Mouse (Mus musculus) liver, embryonic 14.5 days (tissue): ENCODE results near the gene Cyth2. TPM values are rescaled to one million over a fixed set of nuclear protein-coding genes. Genes with fewer than 3 reads are reported as not detected.

Experiments used
- ATAC-seq: fragments of 200-750 bp; cut with Nextera tagmentation; 2 replicates; pipeline ENCODE4 v1.8.0; 2017; ENCODE audit warnings: moderate number of reproducible peaks, mild to moderate bottlenecking, moderate library complexity; ENCODE audit not compliant: insufficient read depth
- DNase-seq, 3 experiments: peaks; one replicate each; pipeline ENCODE4 v3.0.0-alpha.2; 2012 to 2013; ENCODE audit warnings: low read depth in 3 of 3, low spot score in 3 of 3
- H3K27ac ChIP-seq: fragments of 300-500 bp; sonication (generic); 2 replicates; pipeline ENCODE4 v1.5.1; 2014; ENCODE audit warnings: moderate library complexity, mild to moderate bottlenecking, control low read depth, inconsistent platforms
- H3K27me3 ChIP-seq: fragments of 300-500 bp; sonication (generic); 2 replicates; pipeline ENCODE4 v1.6.1; 2014; ENCODE audit warnings: mild to moderate bottlenecking, low read length, moderate library complexity; ENCODE audit not compliant: control insufficient read depth, insufficient read depth
- H3K36me3 ChIP-seq: fragments of 300-500 bp; sonication (generic); replicated peaks from 2 replicates; pipeline ENCODE4 v1.6.1; 2014; ENCODE audit warnings: low read depth; ENCODE audit not compliant: control insufficient read depth, insufficient read depth
- H3K4me1 ChIP-seq, 2 experiments: fragments of 200-500 bp in 1 of 2; fragments of 300-500 bp in 1 of 2; sonication (generic) in 1 of 2; replicated peaks; 2 replicates each; pipeline ENCODE4 v1.6.1; 2012 to 2014; ENCODE audit warnings: antibody characterized with exemption in 1 of 2, inconsistent platforms in 1 of 2, low read length in 1 of 2; ENCODE audit not compliant: control insufficient read depth in 2 of 2, insufficient read depth in 2 of 2
- H3K4me2 ChIP-seq: fragments of 300-500 bp; sonication (generic); 2 replicates; pipeline ENCODE4 v1.6.1; 2014; ENCODE audit warnings: low read depth, mild to moderate bottlenecking, control low read depth, moderate library complexity
- H3K4me3 ChIP-seq, 2 experiments: fragments of 200-500 bp in 1 of 2; fragments of 300-500 bp in 1 of 2; sonication (generic) in 1 of 2; 2 replicates each; pipeline ENCODE4 v1.5.1; 2012 to 2014; ENCODE audit warnings: low read depth in 2 of 2, low read length in 2 of 2, mild to moderate bottlenecking in 2 of 2, control low read depth in 1 of 2, inconsistent platforms in 1 of 2, moderate library complexity in 1 of 2; ENCODE audit not compliant: insufficient read depth in 1 of 2
- H3K9ac ChIP-seq: fragments of 300-500 bp; sonication (generic); replicated peaks from 2 replicates; pipeline ENCODE4 v1.6.1; 2014; ENCODE audit warnings: mild to moderate bottlenecking, control low read depth, moderate library complexity
- H3K9me3 ChIP-seq: fragments of 300-500 bp; sonication (generic); 2 replicates; pipeline ENCODE4 v1.6.1; 2016; ENCODE audit warnings: low read length, mixed read lengths; ENCODE audit not compliant: control insufficient read depth
- CTCF ChIP-seq: IDR thresholded peaks from 2 replicates; pipeline ENCODE4 v1.5.1; 2016; ENCODE audit warnings: antibody characterized with exemption, low read depth, control low read depth
- EP300 ChIP-seq: IDR thresholded peaks from 2 replicates; pipeline ENCODE4 v1.6.1; 2016; ENCODE audit warnings: antibody characterized with exemption, low read depth
- whole genome bisulfite sequencing: fragments of 180-500 bp; shearing (Covaris S2); extraction: QIAGEN DNeasy Blood & Tissue Kit; methylation state at CpG from one replicate; pipeline ENCODE4 v1.1.7; 2014; ENCODE audit not compliant: insufficient replicate concordance; 5-methylcytosine and 5-hydroxymethylcytosine counted together
- polyA plus RNA-seq, 2 experiments: library from polyadenylated mRNA; depleted of rRNA in 1 of 2; stranded (reverse) in 1 of 2; unstranded in 1 of 2; fragments of >200 nt; fragmentation: Nextera tagmentation in 1 of 2; extraction: Ambion mirVana in 1 of 2; gene quantifications; 2 replicates each; pipeline versions ENCODE4 v1.2.1 to v1.2.3; 2012 to 2014

Cyth2 gene
- polyA plus RNA-seq, 2 experiments = 19.4 to 23.0 TPM

GRCm38 (mm10) chr7:45824598-45824997 is 10.2 kb upstream of the Cyth2 start, which contains the start of gene Kcnj14:
TSS of gene Kcnj14 (minus strand) at chr7:45824782.
- no peak for TF ChIP-seq CTCF
- no peak for TF ChIP-seq EP300
- Histone ChIP-seq H3K4me1 (peaks cover 0 to 3% of the 10 kb centered on the region in 2 experiments; a peak in 1 of 4 replicates), H3K27me3 (no peaks in the 10 kb centered on the region), H3K27ac (no peak within 1 kb of the TSS), H3K4me3 (no peak within 1 kb of the TSS), H3K9ac (no peak within 1 kb of the TSS), H3K9me3 (no peaks in the 10 kb centered on the region), H3K4me2 (no peak within 1 kb of the TSS), H3K36me3 (peaks cover 38% of the 10 kb centered on the region)
- no peak for ATAC-seq
- WGBS = 59% methylated on average over 7 of the region's 7 CpGs
- DNase-seq = no peak

DNA sequence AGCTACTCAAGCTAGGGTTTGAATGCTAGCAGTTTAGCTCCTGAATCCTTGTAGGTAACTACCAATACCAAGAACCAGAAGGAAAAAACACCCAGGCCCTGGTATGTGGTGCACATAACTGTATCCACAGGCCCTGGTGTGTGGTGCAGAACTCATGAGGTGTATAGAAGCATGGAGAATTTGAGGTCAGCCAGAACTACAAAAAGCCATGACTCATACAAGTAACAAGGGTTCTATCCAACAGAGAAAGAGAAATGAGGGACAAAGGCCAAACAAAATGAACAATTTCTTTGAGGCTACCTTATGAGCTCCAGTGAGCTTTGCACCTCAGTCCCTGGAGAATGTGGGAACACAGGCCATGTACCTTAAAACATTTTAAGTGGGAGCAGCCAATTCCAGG is 6.5 kb upstream of the Cyth2 start:
- Histone ChIP-seq H3K9ac (no peak overlapping the region), H3K36me3 (peaks cover 15% of the 10 kb centered on the region), H3K27ac (no peak overlapping the region), H3K4me2 (no peak overlapping the region), H3K4me3 (no peak overlapping the region), H3K9me3 (no peaks in the 10 kb centered on the region), H3K4me1 (no peaks in the 10 kb centered on the region), H3K27me3 (no peaks in the 10 kb centered on the region)
- ATAC-seq = no peak
- TF ChIP-seq EP300 (no peak), CTCF (no peak)
- no peak for DNase-seq

DNA sequence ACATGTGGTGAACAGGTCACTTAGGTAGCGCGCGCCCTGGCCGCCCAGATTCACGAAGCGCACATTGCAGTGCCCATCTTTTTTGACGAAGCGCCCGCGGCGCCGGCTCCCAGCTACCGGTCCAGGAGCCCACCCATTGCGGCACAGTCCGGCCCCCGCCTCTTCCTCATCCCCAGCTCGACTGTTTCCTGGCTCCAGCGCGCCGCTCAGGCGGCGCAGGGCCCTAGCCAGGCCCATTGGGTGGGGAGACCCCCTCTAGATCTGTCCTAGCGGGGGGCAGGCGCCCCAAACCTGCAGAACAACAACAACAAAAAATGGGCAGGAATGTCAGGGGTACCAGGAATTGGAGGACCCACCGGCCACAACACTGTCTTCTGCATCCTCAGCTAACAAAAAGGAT is 5.5 kb upstream of the Cyth2 start:
- Histone ChIP-seq H3K9ac (no peak overlapping the region), H3K27me3 (no peaks in the 10 kb centered on the region), H3K9me3 (no peaks in the 10 kb centered on the region), H3K4me1 (peaks cover 0 to 3% of the 10 kb centered on the region in 2 experiments; a peak in 3 of 4 replicates), H3K36me3 (peaks cover 6% of the 10 kb centered on the region), H3K4me3 (no peak overlapping the region), H3K27ac (no peak overlapping the region), H3K4me2 (no peak overlapping the region)
- no peak for TF ChIP-seq CTCF
- TF ChIP-seq EP300 = no peak
- WGBS = 10% methylated on average over 25 of the region's 25 CpGs
- ATAC-seq (no peak), DNase-seq (no peak)

GRCm38 (mm10) chr7:45815984-45816351 is 1.6 kb upstream of the Cyth2 start:
- H3K27ac ChIP-seq = no peak overlapping the region
- peaks cover 0 to 12% of the 10 kb centered on the region in 2 experiments; a peak in 3 of 4 replicates for H3K4me1 ChIP-seq
- no peak for ATAC-seq
- H3K9me3 ChIP-seq = no peaks in the 10 kb centered on the region
- DNase-seq = no peak
- no peak overlapping the region for H3K4me2 ChIP-seq
- TF ChIP-seq EP300 (no peak), CTCF (no peak)
- peaks cover 16% of the 10 kb centered on the region for H3K36me3 ChIP-seq
- WGBS = 48% methylated on average over 2 of the region's 2 CpGs
- H3K9ac ChIP-seq = no peak overlapping the region
- no peak overlapping the region for H3K4me3 ChIP-seq
- no peaks in the 10 kb centered on the region for H3K27me3 ChIP-seq

DNA sequence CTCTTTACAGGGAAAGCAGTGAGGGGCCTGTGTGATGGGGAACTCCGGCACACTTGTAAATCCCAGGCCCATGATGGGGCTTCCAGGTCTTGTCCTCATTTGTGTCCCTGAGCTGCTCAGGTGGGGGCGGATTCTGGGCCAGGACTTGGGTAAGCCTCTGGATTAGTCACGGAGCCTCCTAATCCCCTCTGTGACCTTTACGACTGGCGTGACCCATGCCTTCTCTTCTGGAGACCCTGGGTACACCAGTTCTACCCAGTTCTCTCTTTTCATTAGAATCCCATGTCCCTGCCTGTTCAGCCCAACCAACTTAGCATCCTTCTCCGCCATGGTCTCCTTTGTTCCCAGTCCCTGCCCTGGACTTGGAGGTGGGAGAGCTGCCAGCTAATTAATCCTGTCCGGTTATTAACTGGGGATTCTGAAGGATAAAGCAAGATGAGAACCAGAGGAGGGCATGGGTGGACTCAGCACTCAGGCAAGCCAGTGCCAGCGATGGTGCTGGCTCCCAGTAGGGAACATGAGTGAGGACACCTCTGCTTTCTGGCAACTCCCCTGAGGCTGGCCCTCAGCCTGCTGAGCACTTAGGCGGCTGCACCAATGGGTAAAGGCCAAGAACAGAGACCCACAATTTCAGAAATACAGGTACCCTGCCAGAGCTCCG is 1.1 kb upstream of the Cyth2 start:
- H3K4me1 ChIP-seq = peaks cover 0 to 12% of the 10 kb centered on the region in 2 experiments; a peak in 3 of 4 replicates
- no peaks in the 10 kb centered on the region for H3K9me3 ChIP-seq
- TF ChIP-seq CTCF (no peak), EP300 (no peak)
- H3K4me2 ChIP-seq = peak overlapping the region; percentile 70
- no peak overlapping the region for H3K27ac ChIP-seq
- no peak overlapping the region for H3K9ac ChIP-seq
- no peak overlapping the region for H3K4me3 ChIP-seq
- ATAC-seq (no peak), DNase-seq (no peak)
- peaks cover 21% of the 10 kb centered on the region for H3K36me3 ChIP-seq
- 73% methylated on average over 10 of the region's 10 CpGs for WGBS
- H3K27me3 ChIP-seq = no peaks in the 10 kb centered on the region
